Mouse (Mus musculus) cerebellum, adult 8-10 months (tissue): ENCODE data around the gene Abca12.

ENCODE experiments used
- DNase-seq: peaks from one replicate; pipeline ENCODE4 v3.0.0; 2022

Abca12 gene

DNA sequence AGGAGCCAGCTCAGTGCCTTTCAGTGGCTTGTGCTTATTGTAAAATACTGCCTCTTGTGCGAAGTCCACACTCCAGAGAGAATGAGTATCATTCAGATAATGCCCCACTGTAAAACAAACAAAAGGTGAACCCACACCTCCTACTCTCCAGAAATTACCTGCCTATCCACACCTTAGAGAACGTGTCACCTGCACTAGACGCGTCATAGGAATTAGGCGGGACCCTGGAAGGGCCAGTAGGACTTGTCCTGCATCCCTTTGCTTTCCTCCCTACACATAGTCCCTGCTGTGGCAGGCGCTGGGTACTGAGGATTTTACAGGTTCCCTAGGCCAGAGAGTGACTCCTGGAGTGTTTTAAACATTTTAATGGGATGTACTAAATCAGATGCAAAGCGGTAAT lies at the start of gene Abca12:
Gene Abca12 (minus strand): TSS at position 101 of the 400 bp plus-strand sequence.
- no peak for DNase-seq

DNA sequence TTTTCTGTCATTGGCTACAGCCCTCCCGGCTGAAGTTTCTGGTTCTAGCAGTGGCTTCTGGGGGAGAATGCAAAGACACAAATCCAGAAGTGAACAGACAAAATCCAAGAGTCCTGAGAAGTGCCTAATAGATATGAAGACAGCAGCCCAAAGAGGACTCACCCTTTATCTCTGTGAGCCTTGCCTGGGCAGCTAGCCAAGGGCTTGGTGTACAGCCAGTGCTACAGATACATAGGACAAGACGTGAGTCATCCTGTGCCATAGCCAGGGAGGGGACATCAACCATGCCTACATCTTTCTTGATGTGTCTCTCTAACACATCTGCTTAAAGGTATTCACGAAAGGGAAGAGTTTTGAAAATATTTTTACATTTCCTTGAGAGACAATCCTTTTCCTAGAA lies 43.3 kb upstream of the Abca12 start:
- no peak for DNase-seq

DNA sequence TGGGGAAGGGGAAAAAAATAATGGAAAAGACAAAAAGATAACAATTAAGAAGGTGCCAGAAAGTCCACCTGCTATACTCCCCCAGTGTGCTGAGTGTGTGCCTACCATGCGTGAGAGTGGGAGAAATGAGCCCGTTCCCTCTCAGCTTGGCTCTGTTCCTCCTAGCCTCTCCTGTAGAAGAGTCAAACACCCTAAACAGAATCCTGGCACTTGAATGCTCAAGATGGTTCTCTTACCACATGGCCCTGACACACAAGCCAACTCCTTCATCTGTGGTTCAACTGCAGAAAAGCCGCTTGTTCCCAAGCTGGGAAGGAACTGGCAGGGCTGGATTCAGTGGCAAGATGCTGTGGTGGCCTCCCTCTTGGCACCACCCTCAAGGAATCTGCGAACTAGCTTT lies 32.7 kb upstream of the Abca12 start:
- DNase-seq = no peak

DNA sequence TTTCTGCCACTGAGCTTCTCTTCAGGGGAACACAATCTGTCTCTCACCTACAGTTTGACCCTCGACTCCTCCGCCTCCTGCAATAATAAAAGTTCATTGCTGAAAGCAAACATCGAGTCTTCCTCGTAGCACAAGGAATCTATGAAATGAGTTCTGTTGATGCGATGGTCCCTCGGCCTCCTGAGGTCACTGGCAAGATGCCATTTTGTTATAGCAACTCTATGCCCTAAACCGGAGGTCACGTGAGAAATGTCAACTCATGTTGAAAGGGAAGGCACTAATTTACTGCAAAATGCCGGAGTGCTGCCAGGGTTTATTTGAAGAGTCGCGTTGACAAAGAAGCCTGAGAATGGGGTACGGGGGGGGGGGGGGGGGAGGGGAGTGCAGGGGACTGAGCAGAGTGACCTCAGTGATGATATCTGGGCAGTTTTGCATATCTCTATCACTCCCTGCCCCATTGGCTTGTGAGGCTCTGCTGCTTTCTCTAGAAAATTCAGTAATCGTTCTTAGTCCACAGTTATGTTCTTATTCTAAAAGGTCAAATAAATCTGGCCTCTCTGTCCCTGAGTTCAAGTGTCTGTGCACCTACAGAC lies 7.1 kb upstream of the Abca12 start:
- DNase-seq = no peak

DNA sequence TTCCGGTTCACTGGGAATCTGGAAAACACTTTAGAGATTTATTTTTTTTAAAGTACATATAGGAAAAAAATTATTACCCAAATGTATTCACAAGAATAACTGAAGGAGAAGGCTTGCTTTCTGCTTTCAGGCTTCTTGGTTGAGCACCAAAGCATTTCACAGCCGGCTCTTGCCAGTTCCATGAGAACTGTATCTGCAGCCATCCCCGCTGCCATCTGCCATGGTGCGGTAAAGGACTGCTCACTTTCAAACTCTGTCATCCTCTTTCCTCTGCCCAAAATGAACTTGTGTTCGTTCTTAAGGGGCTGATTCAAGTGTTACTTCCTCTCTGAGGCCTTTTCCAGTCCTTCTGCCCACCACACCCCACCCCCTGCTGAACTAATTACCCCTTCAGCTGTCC lies 3.8 kb upstream of the Abca12 start:
- no peak for DNase-seq

DNA sequence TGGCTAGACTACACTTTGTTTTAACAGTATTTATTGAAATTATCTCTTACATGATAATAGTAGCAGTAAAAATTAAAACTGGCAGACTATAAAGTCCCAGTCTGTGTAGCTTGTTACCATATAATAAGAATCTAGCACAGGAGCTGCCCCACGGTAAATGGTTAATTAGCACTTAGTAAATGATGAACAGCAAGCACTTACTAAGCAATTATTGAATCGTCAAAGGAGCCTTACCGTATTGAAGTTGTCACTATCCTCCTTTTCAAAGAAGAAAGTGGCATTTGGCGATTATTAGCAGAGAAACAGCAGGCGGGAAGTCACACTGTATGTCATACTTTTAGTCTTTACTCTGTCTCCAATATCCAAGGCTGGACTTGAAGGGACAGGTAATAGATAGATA lies 3.2 kb upstream of the Abca12 start:
- DNase-seq = no peak

DNA sequence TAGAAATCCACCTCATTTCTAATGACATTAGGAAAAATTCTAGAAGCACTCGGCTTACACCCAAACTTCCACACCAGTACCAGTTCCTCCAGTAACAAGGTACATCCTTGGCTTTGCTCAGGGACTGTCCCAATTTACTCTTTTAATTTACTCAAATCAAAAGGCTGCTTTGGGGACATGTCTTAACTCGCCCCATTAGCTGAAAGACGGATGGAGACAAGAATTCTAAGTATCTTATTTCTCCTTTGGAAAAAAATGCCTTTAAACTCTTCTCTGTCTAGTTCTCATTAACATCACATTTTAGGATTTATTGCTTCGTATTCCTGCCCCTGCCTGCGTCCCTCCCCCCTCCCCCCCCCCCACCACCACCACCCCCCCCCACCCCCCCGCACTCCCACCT lies 626 bp downstream of the Abca12 start:
- DNase-seq = no peak

DNA sequence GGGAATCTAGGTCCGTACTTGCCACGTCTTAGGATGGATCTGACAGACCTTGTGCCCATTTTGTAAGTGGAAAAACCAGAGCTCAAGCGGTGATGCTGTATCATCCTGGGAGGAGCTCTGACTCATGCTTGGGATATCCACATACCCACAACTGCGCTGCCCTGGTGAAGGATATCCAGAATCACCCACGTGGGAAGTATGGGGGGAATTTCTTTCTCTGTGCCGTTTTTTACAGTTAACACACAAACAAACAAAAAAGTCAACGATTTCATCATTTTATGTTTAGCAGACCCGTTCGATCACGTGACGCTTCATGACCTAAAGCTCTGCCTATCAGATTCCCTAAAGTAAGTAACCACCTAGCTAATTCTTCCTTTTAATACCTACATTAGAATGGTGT lies 1.6 kb downstream of the Abca12 start:
- DNase-seq = no peak

DNA sequence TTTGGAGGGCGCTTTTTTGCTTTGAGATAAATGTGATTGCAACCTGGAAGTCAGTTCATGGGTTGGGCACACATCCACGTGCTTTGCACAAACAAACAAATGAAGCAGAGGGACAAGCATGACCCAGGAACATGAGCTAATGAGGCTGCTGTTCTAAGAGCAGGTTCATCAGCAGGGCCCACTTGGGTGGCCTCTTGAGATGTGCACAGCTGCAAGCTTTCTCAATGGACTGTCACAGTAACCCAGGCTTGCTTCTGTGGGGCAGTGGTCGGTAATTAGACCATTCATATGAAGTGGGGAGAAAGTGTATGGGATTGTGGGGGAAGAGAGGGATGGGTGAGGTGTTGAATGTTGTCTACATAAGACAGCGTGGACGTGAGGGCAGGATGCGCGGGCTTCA lies 7.0 kb downstream of the Abca12 start:
- DNase-seq = no peak

DNA sequence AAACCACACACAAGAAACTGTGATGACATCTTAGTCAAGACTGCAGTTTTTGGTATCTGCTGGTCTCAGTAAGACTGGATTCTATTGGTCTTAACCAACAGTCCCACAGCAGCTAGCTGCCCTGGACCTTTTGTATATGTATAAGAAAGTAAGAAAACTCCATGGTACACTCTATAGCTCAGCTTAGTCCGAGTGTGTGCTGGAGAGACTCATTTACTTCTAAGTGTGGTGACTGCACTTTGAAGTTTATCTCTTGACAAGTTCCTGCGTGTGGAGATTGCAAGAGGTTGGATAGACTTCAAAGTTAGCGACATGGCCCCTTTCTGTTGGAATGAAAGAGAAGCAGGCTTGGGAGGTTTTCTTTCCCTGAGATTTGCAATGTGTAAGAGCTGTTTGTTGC lies 17.1 kb downstream of the Abca12 start:
- DNase-seq = no peak

DNA sequence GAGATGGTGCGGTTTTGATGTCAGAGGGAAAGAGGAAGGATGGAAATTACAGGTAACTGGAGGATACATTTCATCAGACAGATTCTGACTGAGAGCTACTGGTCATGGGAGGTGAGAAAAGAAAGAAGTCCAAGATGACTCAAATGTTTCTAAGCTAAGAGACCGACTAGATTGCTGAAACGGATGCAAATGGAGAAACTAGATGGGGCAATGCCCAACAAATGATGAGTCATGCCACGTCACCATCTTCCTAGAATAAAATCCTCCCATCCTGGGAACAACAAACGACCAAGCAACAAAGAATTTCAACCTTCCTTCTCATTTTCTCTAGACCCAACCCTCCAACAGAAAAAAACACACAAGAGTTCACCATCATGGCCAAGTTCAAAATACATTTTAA lies 18.6 kb downstream of the Abca12 start:
- no peak for DNase-seq

DNA sequence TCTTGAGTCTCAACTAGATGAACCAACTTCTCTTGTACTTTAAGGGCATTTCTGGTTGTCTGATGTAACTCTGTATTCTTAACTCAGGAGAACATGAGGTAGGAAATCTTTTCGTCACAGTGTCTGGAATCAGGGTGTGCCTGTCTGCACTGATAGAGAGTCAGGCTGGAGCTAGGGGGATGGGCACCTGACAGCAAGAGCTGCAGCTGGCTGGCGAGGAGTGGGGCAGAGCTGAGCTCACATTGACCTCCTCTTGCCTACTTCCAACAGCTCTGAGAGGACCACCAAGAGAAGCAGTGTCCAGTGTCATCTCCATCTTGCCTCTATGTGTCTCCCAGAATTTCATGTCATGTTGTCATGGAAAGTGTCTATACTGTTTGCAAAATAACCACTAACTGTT lies 20.5 kb downstream of the Abca12 start:
- no peak for DNase-seq

DNA sequence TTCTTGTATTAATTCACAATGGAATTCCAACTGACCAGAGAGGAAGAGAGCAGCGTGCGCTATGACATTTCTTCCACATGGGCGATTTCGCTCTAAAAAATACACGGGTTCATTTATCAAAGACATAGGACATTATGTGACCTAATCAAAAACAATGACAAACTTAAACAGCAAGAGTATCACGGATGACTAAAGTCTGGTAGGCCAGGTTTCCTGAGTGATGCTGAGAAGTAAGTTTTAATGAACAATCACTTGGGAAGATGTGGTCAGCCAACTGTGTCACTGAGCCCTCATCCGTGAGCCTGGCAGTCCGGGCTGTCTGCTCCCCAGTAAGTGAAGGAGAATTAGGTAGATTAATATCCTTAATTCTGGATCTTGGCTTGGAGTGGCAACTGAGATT lies 21.2 kb downstream of the Abca12 start:
- no peak for DNase-seq

DNA sequence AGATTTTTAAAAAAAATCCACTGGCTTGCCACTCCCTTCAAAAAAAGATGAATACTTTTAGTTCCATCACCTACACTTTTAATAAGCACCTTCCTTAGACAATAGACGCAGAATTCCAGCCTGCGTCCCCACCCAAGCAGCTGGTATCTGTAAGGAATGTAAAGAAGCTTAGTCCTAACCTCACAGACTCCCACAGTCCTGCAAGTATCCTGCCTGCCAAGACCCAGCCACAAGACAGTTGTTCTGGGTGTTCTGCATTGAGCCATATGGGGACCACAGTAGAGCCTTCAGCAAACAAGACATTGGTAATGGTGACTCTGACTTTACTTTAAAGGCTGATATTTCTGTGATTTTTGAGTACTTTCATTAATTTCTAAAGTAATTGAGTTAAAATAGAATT lies 22.2 kb downstream of the Abca12 start:
- DNase-seq = no peak

DNA sequence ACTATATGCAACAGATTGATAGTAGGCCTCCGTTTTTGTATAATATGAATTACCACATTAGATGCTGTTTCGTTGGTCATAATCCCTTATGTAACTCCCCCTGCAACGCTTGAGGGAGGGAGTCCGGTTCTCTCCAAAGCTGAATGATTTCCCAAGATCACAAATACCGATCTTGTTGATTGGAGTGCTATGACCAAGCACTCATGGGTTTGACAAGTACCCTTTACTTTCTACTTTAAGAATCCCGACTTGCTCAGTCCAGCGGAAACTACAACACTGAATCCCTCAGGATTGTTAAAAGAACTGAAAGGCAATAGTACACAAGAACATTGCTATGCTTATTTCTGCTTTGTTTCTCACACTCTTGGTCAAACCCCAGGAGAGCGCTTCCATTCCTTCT lies 28.1 kb downstream of the Abca12 start:
- DNase-seq = no peak

DNA sequence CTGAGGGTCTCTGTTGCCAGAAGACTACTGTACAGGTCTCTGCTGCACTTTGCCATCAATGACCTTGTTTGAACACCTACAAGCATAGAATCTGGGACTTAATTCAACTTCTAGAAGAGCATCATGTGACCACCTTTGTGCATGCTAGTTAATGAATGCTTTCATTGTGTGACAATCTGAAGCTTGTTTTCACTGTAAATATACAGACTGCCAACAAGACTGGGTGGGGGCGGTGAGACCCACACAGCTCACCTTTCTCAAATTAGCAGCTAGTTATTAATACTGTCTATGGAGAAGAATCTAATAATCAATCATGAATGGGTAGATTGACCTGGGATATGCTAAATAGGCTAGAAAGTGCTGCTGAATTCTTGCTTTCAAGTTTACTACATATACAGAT lies 30.6 kb downstream of the Abca12 start:
- DNase-seq = no peak

DNA sequence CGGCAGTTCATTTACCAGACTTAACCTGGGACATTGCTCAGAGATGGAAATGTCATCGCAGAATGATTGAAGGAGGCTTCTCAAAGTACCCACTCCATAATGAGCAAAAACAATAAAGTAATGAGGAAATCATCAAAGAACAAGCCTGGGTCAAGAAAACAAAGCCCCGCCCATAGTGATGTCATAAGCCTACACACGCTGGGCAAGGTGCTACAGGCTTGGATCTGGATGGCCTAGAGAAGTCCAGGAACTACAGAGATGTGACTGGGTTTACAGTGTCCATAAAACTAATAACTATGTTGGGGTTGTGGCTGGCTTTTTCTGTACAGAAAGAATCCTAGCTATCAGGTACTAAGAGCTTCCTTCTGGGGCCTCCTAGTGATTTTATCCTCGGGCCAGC lies 41.6 kb downstream of the Abca12 start:
- no peak for DNase-seq

DNA sequence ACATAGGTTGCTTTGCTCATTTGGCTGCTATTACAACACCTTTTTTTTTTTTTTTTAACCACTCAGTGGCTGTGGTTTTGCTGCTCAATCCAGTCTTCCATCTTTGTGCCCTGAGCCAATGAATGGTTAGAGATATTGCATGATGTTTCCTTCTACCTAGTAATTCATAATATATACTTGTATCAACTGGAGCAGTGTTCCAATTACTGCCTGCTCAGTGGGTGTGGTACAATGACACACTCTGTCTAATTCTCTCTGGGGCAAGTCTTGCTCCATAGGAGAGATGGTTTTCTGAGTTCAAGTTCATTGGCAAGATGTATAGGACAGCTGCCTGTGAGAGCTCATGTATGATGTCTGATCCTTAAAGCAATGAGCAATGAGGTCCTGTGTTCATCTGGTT lies 44.4 kb downstream of the Abca12 start:
- DNase-seq = no peak

DNA sequence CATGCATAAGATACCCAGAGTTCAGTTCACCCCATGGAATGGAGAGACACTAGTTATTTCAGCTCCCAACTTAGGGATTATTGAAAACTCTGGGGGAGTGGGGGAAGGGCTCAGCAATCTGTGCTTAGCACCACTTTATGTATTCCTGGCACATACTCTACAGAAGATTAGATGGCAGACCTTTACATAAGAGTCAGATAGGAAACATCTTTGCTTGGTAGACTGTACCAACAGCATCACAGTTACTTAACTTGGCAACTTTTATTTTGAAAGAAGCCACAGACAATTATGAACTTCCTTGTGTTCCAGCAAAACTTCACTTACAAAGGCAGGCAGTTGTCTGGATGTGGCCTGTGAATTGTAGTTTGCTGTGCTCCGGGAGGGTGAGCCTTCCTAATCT lies 46.9 kb downstream of the Abca12 start:
- no peak for DNase-seq

DNA sequence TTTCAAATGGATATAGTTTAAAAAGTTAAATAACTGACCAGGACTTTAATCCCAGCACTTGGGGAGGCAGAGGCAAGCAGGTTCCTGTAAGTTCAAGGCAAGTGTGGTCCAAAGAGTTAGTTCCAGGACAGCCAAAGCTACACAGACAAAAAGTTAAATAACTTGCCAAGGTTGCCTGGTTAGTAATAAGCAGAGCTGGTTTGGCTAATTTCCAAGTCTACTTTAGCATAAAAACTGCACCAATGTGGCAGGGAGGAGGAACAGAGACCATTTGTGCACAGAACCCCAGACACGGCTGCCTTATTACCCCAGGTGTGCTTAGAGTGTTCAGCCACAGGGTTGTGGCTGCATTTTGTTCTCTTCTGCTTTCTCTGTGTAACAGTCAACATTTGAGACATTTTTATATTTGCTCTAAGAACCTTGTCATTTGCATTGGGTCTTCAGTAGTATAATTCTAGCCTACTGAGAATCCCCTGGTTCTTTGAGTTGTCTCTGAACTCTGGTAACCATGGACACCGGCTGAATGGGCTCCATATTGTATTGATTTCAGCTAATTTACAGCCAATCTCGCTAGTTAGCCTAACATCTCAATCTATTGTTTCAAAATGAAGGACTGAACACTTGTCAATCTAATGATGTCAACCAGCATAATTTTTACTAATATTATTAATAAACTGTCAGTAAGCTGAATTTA lies 71.7 kb downstream of the Abca12 start:
- DNase-seq = no peak

DNA sequence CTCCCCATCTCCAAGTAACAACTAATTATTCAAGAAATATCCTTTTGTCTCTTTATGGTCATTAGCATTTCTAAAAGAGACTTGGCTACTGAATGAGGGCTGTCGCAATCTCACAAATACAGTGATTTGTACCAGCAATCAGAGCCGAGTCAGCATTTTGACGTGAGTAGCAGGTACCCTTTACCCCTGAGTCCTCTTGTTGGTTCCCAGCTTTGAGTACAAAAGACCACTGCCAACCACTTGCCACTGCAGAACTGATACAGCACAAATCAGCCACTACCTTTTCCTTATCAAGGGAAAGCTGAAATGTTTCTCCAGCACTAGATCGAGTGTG lies 72.5 kb downstream of the Abca12 start:
- no peak for DNase-seq

DNA sequence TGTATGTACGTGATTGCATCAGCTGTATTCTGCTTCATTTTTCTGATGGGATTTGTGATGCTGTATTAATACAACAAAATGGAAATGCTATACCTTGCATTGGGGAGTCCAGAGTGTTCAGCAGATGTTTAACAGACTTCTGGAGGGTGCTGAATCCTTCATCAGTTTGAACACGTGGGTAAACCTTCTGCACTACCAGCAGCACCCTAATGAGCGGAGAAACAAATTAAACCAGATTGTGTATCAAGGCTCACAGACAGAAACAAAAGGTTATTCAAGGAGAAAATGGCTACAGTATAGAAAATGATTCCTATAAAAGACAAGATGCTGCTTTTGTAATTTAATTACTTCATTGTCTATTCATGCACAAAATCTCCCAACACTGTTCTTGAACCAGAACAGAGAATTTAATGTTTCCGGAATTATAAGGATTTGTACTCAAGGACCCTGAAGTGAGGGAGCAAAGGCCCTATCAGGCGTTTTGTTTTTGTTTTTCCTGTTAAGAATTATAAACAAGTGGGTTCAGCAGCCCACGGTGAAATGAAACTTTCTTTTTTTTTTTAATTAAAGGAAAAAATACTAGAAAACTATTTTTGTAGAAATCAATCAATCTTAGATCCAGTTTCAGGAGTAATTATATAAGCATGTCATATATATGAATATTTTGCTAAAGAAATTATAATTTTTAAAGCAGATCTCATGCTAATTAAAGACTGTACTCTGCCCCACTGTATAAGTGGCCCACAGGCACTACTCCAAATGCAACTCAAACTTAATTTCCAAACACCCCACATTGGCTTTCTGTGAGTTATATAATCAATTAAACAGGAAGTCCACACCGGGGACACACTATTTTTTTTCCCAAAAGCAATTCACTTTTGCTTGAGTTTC lies 73.1 kb downstream of the Abca12 start:
- DNase-seq = no peak

DNA sequence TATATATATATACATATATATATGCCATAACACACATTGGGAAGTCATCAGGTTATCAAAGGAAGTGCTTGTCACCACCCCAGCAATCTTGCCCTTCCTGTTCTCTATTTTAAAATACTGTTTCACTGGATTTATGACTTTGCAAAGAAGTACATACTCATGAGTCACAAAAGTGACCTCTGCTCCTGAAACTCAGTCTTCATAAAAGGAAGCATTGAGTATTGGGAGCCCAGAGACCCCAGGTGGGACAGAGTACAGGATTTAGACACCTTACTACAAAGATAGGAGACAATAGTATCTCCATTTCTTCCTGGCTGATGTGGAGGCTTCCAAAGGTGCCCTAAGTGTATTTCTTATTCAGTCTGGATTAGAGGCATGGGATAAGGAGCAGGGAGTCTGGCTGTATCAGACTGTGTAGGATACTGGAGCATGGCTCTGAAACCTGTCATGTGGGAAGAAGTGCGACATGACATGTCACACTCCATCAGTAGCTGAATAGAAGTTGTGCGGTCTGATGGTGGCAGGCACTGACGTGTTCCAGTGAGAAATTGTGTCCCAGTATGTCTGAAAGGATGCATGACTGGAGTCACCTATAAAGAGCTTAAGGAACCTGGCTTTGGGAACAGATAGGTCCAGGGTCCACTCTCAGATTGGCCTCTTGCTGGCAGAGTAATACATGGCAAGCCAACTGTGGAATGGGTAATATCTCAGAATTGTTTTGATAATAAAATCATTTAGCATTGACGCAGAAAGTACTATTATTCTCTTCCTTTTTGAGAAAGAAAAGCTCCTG lies 76.0 kb downstream of the Abca12 start:
- DNase-seq = no peak

DNA sequence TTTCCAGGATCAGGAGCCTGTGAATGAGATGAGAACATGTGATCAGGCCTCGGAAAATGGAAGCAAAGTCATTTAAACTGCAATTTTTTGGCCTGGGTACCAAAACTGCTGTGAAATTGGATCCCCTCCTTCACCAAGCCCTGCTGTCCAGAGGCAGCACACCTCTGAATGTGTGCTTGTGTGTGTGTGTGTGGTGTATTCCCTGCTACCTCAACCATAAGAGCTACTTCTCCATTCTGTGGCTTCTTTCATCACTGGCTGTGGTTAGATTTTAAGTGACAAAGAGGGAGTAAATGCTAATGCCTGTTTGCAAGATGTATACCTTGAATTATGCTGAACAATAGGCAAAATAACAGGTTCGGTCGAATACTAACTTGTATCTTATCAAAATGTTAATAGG lies 84.4 kb downstream of the Abca12 start:
- DNase-seq = no peak
